Mouse (Mus musculus): ENCODE data around the gene Adgrg7.

DNA sequence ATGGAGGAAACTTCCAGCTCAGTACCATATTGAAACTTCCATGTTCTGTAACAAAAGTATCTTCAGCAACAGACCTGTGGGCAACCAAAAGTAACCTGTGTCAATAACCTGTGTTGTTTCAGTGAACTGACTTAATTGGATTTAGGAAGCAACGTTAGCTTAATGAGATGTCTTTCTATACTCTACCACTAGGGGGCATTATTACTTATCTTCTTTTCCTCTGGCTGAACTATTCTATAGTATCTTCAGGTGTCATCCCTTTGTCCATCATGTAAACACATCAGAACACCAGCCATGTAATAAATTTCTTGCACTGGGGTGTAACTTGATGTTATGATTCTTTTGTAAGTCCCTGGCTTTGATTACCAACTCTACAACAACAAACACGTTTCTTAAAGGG, 4.8 kb upstream of the Adgrg7 start:
- TF ChIP-seq CTCF (IDR thresholded peaks at IDR 0.05; ENCODE audit: insufficient read depth, low read depth, low read length) (no peak), POLR2A (IDR thresholded peaks at IDR 0.05; ENCODE audit: insufficient read depth, low read depth, low read length) (no peak)
